Mouse (Mus musculus) lung, adult 2 months (tissue): ENCODE results near the gene Col5a1.

Experiments
- CTCF ChIP-seq: fragments of 200-500 bp; IDR thresholded peaks from 2 replicates; pipeline ENCODE4 v1.5.1; 2011; ENCODE audit warnings: mild to moderate bottlenecking, low read length, control low read depth; ENCODE audit not compliant: insufficient read depth
- POLR2A ChIP-seq: fragments of 200-500 bp; IDR thresholded peaks from 2 replicates; pipeline ENCODE4 v1.6.1; 2011; ENCODE audit warnings: low read depth, mild to moderate bottlenecking, control low read depth, low read length, borderline replicate concordance; ENCODE audit errors: extremely low read depth

GRCm38 (mm10) chr2:28038391-28039096 lies 152.3 kb downstream of the Col5a1 start:
- TF ChIP-seq POLR2A (no peak), CTCF (no peak)
